Mouse (Mus musculus): ENCODE measurements at regions not wholly inside any gene's neighbourhood (a gene's known extent, or its start where the extent isn't known, plus 50 kb on each side); places are given as distances from the start of the nearest gene placed in this dataset.
A peak's percentile ranks its signal among the peaks of the same experiment; 100 is the strongest.

DNA sequence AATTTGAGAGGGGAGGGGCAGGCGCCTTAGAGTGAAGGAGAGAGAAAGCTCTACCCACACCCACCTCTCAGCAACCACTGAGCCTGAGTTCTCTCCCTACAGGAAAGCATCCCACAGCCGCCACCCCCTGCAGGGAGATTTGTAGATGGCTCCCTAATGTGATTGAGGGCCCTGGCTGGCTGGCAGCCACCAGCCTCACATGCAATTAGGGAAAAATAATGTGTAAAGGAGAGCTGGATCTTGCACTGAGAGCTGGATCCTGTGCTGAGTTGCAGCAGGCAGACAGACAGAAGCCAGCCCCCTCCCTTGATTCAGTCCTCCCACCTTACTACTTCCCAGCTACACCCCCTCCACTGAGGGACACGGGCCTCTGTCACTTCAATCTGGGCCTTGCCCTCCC lies 260.2 kb downstream of the Bcor start:
- no peak for DNase-seq (ENCODE audit: low spot score)

DNA sequence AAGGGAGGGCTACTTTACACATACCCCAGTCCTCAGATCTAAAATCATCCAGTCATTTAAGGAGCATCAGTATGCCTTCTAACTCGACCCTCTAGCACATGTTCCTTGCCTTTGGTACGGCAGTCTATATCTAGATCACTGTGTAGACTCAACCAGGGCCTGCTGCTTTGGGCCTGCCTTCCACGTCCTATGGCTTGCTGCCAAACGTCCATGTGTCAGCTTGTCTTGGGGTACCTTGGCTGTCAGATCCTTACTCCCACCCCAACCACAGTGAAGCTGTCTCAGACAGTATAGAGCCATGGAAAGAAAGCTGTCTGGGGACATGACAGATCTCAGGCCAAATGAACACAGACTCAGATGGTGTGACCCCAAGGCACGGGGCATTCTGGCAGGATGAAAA lies 258.4 kb downstream of the Bcor start:
- no peak for DNase-seq (ENCODE audit: low spot score)

DNA sequence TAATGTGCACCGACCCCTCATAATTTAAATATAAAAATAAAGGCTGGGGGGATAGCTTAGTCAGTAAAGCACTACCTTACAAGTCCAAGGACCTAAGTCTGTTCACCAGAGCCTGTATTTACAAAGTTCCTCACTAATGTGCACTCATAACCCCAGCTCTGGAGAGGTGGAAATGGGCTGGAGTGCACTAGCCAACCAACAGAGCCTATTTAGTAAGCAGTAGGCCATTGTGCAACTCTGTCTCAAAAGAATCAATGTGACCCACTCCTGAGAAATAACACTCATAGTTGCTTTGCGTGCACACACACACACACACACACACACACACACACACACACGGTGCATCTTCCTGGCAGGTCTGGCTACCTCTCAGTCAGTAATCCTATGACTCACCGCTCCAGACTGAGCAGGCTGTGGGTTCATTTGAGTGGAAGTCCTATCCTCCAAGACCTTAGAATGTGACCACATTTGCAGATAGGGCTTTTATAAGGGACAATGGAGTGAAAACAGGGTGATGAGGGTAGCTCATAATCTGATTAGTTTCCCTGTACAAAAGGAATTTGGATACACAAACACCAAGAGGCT lies 256.9 kb downstream of the Bcor start:
- no peak for DNase-seq (ENCODE audit: low spot score)

DNA sequence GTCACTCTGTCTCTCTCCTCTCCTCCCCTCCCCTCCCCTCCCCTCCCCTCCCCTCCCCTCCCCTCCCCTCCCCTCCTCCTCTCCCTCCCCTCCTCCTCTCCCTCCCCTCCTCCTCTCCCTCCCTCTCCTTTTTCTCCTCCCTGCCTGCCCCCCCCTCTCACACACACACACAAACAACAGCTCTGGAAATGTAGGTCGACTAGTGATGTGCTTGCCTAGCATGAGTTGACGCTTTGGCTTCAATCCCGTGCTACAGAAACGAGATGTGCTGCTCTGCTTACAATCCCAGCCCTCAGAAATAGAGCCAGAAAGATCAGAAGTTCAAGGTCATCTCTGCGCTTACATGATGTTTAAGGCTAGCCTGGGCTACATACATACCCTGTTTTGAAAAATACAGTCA lies 254.9 kb downstream of the Bcor start:
- no peak for DNase-seq (ENCODE audit: low spot score)

DNA sequence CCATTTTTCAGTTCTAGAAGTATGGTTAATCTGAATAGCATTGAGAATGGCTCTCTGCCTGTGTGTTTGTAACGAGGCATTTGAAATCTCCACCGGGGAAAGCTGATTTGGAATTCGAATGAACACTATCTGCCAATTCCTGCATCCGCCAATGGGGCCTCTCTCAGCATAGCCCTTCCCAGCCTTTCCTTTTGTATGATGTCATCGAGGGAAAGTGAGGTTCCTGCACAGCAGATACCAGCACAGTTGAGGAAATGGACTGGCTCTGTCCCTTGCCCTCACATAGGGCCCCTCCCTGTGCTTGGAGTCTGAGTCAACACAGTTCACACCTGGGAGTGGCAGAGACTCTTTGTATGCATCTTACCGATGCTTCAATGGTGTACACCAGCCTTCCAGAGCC lies 253.0 kb downstream of the Bcor start:
- DNase-seq (ENCODE audit: low spot score), result peak; percentile 45

DNA sequence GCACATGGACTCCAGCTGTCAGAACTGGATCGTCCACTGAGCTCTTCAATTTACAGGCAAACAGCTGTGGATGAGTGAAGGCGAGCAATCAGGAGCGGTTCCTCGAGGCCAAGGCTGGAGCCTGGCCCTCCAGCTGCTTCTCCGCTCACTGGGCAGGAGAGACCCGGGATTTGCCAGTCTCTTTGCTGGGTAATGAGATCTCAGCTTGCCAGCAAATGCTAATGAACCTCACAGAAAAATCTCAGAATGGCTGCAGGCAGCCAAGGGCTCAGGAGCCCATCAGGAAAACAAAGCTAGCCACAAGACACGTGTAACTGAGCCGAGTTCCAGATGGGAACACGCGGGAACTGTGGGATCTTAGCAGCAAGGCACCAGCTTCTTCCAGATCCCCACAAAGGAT lies 244.2 kb downstream of the Bcor start:
- no peak for DNase-seq (ENCODE audit: low spot score)

DNA sequence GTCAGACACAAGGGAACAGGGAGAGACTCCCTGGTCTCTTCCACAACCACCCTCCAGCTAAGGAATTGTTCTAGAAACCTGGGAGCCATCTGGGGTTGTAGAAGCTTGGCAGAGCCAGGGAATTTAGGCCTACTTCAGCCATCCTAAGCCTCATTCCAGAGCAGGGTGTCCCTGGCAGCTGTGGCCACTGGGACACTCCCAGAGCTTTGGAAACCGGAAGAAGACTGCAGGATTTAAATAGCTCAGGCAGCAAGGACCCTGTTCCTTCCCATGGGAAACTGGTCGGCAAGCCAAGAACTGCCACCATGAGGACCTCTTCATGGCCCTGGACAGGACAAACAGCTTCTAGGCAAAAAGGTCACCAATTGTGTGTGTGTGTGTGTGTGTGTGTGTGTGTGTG lies 239.9 kb downstream of the Bcor start:
- DNase-seq (ENCODE audit: low spot score), result peak; percentile 56

DNA sequence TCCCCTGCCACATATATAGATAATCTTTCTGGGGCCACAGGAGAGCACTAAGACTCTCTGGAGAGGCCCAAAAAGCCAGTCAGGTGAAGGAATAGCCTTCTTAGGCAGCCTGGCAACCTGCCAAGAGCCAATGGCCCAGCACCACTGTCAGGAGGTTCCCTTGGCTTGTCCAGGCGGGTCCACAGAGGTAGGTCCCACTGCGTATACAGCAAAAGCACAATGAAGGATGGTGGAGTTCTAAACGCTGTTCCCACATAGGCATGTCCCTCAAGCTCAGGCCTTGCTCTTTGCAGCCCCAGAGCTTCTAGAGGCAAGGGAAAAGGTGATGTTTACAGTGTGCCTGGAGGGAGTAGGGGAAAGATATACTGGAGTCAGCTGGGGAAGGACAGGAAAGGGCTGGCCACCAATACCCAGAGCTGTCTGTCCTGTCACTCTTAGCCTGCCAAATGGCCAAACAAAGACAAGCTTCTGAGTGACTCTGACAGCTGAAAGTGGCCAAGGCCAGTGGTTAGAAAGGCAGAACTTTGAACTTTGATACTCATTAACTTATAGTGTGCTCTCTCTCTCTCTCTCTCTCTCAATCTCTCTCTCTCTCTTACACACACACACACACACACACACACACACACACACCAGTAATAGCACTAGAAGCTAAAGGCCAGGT lies 235.4 kb downstream of the Bcor start:
- no peak for DNase-seq (ENCODE audit: low spot score)

DNA sequence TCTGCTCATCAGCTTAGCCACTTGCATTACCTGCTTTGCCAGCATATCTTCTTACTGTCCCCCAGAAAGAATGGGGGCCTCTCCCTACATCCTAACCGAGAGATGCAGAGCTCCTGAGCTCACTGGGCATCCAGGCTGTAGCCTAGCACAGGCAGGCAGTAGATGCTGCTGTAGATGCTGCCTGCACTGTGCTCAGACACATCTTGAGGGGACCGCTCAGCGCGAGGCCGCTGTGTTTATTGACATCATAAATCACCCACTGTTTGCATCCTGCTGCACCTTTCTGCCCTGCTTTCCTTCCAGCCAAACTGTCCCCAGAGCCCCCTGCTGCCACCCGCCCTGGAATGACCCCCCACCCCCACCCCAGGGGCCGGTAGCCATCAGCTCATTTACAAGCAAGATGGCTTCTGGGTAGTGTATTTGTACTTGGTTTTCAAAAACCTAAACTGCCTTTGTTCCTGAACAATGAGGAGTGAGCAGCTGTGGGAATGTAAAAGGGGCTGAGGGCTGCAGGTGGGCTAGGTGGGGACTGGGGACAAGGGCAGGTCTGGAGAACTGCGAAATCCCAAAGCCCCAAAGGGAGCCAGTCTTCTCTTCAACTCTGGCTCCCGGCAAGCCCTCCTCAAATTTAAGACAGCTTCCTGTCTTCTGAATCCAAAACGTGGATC lies 233.2 kb downstream of the Bcor start:
- no peak for DNase-seq (ENCODE audit: low spot score)

DNA sequence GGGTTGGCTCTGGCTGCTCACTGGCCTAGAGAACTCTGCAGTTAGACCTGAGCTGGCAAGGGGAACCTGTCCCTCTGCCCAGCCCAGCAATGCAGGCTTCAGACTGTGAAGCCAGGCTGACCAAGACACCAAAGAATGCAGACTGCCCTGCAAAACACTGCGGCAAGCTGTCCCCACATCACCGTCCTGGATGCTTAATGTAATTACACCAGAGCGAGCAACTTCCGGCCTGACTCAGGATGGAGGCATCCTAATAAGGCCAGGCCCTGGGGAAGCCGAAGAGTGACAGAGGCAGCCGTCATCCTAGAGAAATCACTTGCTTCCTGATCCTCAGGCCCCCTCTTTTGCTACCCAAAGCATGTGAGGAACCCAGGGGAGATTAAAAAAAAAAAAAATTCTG lies 230.7 kb downstream of the Bcor start:
- no peak for DNase-seq (ENCODE audit: low spot score)

DNA sequence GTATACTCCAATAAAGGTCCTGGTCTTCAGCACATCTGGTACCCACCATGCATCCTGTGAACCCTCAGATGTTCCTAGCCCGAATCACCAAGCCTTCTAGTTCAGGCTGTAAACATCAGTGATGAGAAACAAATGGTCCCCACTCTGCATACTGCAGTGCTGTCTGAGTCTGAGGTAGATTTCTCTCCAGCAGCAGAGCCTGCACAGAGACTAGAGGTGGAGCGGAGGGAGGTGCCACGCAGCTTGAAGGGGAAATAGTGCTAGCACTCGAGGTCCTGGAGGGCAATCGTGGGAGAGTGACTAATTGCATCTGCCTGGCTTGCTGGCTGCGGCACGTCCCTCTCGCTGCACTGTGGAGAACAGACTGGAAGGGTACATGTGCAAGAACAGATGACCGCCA lies 228.7 kb downstream of the Bcor start:
- no peak for DNase-seq (ENCODE audit: low spot score)

DNA sequence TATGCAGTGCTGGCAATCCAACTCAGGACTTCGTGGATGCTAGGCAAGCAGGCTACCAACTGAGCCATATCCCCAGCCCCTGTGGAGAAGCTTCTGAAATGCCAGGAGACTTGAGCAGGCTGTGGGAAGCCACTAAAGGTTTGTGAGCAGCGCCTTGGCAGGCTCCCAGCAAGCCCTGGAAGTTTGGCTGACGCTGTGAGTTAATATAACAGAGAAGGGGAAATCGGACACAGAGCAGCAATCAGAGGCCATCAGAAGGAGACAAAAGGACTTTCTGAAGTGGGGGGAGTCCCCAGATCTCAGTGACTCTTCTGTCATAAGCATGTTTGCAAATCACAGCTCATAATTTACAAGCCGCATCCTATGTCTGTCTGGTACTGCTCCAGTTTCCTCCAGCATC lies 224.8 kb downstream of the Bcor start:
- peak; percentile 55 for DNase-seq (ENCODE audit: low spot score)

DNA sequence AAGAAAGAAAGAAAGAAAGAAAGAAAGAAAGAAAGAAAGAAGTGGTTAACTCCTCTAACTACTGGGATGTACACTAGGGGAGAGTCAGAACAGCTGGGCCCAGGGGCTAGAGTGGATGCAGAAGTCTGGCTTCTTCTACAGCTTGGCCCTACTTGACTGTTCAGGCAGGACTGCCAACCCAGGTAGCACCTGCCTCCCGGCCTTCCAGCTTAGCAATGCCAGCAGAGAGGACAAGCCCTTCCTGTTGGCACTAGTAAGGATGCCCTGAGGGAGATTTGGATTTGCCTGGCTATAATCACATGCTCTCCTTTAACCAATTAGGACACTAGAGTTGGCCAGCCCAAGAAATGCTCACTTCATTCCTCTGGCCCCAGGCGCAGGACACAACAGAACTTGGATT lies 219.9 kb downstream of the Bcor start:
- no peak for DNase-seq (ENCODE audit: low spot score)

DNA sequence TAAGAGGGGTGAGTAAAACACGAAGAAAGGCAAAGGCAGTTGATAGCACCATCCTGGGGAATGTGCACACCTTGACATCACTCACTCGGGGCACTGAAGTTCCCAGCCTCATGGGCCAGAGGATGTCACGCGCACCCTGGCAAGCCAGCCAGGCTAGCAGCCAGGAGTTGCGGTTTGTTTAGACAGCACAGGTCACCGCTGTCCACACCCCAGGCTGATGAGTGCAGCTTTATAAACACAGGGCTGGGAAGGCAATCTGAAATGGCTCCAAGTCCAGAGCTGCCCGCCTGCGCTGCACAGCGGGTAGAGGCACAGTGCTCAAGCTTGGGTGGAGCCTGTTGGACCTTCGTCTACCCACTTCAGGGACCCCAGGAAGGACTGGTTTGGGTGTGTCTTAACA lies 216.8 kb downstream of the Bcor start:
- peak; percentile 47 for DNase-seq (ENCODE audit: low spot score)

DNA sequence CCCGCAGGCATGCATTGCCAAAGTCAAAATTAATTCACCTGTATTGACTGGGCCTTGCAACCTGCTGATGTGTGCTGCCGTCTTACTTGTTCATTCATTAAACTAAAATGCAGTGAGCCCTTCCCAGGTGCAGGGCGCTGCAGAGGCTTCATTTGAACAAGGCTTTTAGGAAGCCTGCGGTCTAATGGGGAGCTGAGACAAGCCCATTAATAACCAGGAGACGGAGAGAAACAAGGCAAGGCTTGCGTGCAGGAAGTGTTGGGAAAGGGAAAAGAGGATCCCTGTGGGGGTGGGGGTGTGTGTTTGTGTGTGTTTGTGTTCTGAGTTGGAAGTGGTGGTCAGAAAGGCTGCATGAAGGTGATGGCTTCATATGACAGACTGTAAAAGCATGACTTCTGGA lies 215.6 kb downstream of the Bcor start:
- no peak for DNase-seq (ENCODE audit: low spot score)

DNA sequence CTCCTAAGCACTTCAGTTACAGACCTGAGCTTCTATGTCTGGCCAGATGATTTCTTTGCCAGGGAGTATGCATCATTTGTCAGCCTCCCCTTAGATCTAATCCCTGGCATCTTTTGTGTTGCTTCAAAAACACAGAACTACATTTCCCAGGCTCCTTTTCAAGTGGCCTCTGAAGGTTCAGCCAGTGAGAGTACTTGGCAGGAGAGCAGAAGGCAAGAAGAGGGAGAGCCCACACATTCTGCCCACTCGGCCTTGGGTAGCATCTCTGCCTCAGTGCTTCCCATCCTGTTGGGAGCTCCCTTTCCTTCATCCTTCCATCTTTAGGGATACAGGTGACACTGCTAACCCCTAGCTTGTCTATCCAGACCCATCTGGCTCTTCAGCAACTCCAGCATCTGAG lies 214.9 kb downstream of the Bcor start:
- no peak for DNase-seq (ENCODE audit: low spot score)

DNA sequence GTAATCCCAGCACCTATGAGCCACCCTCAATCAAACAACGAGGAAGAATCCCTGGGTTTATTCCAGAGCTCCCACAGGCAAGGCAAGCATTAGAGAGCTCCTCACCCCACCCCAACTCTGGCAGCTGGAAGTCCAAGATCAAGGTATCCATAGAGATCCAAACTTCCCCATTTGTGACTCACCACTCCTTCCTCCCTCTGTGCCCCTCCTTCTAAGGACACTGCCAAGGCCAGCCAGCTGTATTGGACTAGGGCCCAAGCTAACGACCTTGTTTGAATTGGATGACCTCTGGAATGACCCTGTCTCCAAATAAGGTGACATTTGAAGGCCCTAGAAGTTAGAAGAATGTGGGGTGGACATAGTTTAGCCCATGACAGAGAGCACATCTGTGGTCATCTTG lies 208.0 kb downstream of the Bcor start:
- peak; percentile 47 for DNase-seq (ENCODE audit: low spot score)

DNA sequence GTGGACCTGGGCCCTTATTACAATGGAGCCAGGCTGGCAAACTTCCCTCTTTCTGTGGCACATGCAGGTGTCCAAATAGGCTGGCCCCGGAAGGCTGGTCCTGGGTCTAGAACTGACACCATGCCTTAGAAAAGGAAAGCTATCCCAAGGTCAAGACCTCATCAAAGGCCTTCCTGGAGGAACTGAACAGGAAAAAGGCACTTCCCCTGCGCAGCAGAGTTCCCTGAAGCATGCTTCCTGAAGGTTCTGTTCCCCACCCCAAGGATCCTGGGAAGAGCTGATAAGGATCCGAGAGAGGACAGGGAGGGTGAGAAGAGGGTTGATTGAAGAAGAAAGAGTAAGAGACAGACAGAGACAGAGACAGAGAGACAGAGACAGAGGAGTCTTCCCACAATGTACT lies 204.0 kb downstream of the Bcor start:
- peak; percentile 31 for DNase-seq (ENCODE audit: low spot score)

DNA sequence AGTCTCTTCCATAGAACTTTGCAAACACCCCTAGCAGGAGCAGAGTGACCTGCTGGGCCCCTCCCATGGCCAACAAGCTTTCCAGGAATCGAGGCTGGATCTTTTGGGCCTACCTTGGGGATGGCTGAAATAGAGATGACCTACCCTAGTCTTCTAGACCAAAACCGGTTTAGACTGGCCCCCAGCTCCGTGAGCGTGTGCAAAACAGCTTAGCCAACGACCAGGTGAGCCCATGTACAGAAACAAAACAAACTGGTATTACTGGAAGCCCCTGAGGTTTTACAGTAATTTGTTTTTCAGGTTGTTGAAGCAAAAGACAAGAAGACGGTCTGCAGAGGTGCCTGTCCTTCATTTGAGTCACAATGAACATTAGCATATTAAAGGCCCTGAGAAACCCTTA lies 203.1 kb downstream of the Bcor start:
- no peak for DNase-seq (ENCODE audit: low spot score)

DNA sequence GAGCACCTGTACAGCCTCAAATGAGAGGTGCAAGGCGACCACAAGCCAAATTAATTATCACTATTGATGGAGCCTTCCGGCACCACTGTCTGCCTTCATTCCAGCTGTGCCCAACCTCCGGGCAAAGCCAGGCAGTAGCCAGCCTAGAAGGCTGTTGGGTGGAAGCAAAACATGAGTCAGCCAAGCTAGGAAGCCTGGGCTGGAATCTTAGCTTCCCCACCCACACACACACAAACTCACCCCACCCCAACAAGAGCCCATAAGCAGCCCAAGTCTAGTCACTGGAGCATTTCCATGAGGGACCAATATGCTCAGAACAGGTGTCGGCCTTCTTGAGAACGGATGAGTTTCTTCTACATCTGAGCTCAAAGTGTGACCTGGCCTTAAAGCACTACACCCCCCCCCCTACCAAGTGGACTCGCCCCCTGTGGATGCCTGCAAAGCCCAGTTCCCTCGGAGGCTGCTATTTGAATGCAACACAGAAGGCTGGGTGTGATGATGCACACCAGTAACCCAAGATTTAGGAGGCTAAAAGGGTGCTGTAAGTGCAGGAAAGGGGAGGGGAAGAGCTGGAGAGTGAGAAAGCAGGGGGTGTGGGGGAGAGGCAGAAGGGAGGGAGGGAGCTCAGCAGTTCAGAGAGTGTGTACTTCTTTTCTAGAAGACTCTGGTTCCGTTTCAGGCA lies 200.1 kb downstream of the Bcor start:
- no peak for DNase-seq (ENCODE audit: low spot score)

DNA sequence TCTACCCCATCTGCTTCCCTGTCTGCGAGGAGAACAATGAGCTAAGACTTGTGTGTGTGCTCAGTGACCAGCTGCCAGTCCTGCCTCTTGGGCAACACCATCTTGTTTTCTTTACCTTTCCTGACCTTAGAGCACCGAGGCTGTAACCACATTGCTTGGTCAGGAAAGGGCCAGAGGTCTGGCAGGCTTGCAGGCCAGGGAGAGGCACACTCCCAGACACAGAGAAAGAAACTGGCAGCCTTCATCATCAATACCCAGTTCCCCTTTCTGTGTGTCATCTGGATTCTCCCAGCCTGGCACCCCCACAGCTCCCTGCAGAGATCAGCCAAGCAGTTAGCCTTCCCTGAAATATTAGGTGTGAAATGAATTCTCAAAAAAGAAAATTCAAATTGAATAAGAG lies 198.8 kb downstream of the Bcor start:
- DNase-seq (ENCODE audit: low spot score), result no peak

DNA sequence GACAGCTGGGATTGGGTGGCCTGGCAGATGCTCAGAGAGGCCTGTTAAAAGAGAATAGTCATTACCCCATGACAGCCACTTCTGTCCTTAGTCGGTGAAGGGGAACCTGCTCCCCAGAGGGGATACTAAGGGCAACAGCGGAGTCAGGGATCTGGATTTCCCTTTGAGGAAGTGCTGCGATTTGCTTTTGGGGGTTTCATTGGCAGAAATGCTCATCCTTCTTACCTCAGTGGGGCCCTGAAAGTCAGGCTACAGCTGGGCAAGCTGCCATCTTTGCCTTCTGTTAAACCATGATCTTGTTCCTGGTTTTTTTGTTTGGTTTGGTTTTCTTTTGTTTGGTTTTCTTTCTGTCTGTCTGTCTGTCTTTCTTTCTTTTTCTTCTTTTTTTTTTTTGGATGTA lies 195.7 kb downstream of the Bcor start:
- no peak for DNase-seq (ENCODE audit: low spot score)

DNA sequence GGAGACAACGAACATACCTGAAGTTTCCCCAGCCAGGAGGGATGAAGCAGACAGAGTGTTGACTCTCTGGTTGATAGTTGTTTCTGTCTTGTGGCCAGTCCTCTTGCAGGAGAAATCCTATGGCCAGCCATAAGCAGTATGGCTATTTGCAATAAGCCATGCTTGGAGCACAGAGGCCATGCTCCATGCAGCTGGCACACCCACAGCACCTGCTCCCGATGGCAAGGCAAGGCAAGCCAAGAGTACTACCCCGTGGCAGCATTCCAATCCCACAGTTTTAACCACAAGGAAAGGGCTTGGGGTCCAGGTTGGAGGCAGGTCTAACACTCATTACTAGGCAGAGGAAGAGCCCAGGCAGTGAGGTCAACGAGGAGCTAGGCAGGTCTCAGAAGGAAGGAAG lies 181.5 kb downstream of the Bcor start:
- no peak for DNase-seq (ENCODE audit: low spot score)
